Mouse (Mus musculus) cortical plate, adult 2 months (tissue): Measurements from ENCODE around the gene Tmem252.

Source experiments
- CTCF ChIP-seq: fragments of 200-500 bp; IDR thresholded peaks from 2 replicates; pipeline ENCODE4 v1.5.1; 2011; ENCODE audit warnings: mild to moderate bottlenecking, control low read depth, low read length; ENCODE audit not compliant: insufficient read depth; ENCODE audit errors: extremely low read depth
- POLR2A ChIP-seq: fragments of 200-500 bp; IDR thresholded peaks from 2 replicates; pipeline ENCODE4 v1.6.1; 2011; ENCODE audit warnings: mild to moderate bottlenecking, low read length, control low read depth; ENCODE audit not compliant: insufficient read depth; ENCODE audit errors: extremely low read depth

- no peak for TF ChIP-seq CTCF
- no peak for TF ChIP-seq POLR2A
Measured at GRCm38 (mm10) chr19:24673762-24674161, at the start of gene Tmem252.
